Mouse (Mus musculus): Measurements from ENCODE around the gene Eif3k. TPM values are rescaled to one million over a fixed set of nuclear protein-coding genes. Genes with fewer than 3 reads are reported as not detected.

Gene Eif3k
- total and polyA plus RNA-seq, 3 experiments = 545 to 671 TPM; not detected in 1

- H3K4me3 ChIP-seq (ENCODE audit: control insufficient read depth in 1 of 2, insufficient read depth in 1 of 2, low read depth in 2 of 2, low read length in 2 of 2) = no peak overlapping the region
- peaks cover 47% of the 10 kb centered on the region for H3K79me2 ChIP-seq (ENCODE audit: control insufficient read depth, insufficient read depth, low read length, poor library complexity)
- no peak for TF ChIP-seq ETS1 (IDR thresholded peaks at IDR 0.05; ENCODE audit: low read depth, low read length)
- no peak for TF ChIP-seq UBTF (IDR thresholded peaks at IDR 0.05; ENCODE audit: borderline replicate concordance, insufficient read depth, low read depth, low read length)
- no peak for TF ChIP-seq KAT2A (conservative IDR thresholded peaks at IDR 0.05; ENCODE audit: low read depth, low read length)
- no peak for TF ChIP-seq BHLHE40 (IDR thresholded peaks at IDR 0.05; ENCODE audit: borderline replicate concordance, low read depth, low read length)
- TF ChIP-seq NRF1 (IDR thresholded peaks at IDR 0.05; ENCODE audit: insufficient read depth, low read depth, low read length, poor library complexity, severe bottlenecking) = no peak
- TF ChIP-seq ZC3H11A (IDR thresholded peaks at IDR 0.05; ENCODE audit: low read depth, low read length) = no peak
- no peak for TF ChIP-seq POLR2AphosphoS2 (IDR thresholded peaks at IDR 0.05; ENCODE audit: low read length)
- TF ChIP-seq MYC (IDR thresholded peaks at IDR 0.05; ENCODE audit: low read depth, low read length) = no peak
- TF ChIP-seq MEF2A (IDR thresholded peaks at IDR 0.05; ENCODE audit: extremely low read depth, insufficient replicate concordance, low read depth, low read length, poor library complexity, severe bottlenecking) = no peak
- no peak for TF ChIP-seq JUND (IDR thresholded peaks at IDR 0.05; ENCODE audit: low read depth, low read length)
- TF ChIP-seq E2F4 (IDR thresholded peaks at IDR 0.05; ENCODE audit: borderline replicate concordance, low read depth, low read length) = no peak
- TF ChIP-seq HCFC1 (IDR thresholded peaks at IDR 0.05; ENCODE audit: low read depth, low read length) = no peak
- no peak for TF ChIP-seq RAD21 (IDR thresholded peaks at IDR 0.05; ENCODE audit: low read depth, low read length)
- no peak for TF ChIP-seq MXI1 (IDR thresholded peaks at IDR 0.05; ENCODE audit: low read depth, low read length)
- H3K9ac ChIP-seq (ENCODE audit: control insufficient read depth, low read depth, low read length, poor library complexity, severe bottlenecking) = no peak overlapping the region
- H3K9me3 ChIP-seq (replicated peaks; ENCODE audit: insufficient read depth, low read length) = no peaks in the 10 kb centered on the region
- peaks cover 0 to 3% of the 10 kb centered on the region in 2 experiments; a peak in 1 of 4 replicates for H3K36me3 ChIP-seq (ENCODE audit: control insufficient read depth in 1 of 2, insufficient read depth in 2 of 2, low read length in 2 of 2)
- H3K27me3 ChIP-seq (ENCODE audit: control insufficient read depth in 1 of 2, insufficient read depth in 2 of 2, low read length in 2 of 2) = no peaks in the 10 kb centered on the region
- no peaks in the 10 kb centered on the region for H3K4me1 ChIP-seq (ENCODE audit: control insufficient read depth in 1 of 2, insufficient read depth in 2 of 2, low read length in 2 of 2)
- no peak overlapping the region for H3K27ac ChIP-seq (ENCODE audit: control insufficient read depth, low read depth, low read length)
- DNase-seq (ENCODE audit: low read depth, low spot score) = no peak
Observed at GRCm38 (mm10) chr7:28941129-28941528, 40.5 kb downstream of the Eif3k start.

- DNase-seq (ENCODE audit: low read depth, low spot score) = no peak
- Histone ChIP-seq H3K4me3 (ENCODE audit: control insufficient read depth in 1 of 2, insufficient read depth in 1 of 2, low read depth in 2 of 2, low read length in 2 of 2) (no peak overlapping the region), H3K36me3 (ENCODE audit: control insufficient read depth in 1 of 2, insufficient read depth in 2 of 2, low read length in 2 of 2) (peaks cover 0 to 6% of the 10 kb centered on the region in 2 experiments; a peak in 2 of 4 replicates), H3K9me3 (replicated peaks; ENCODE audit: insufficient read depth, low read length) (no peaks in the 10 kb centered on the region), H3K4me1 (ENCODE audit: control insufficient read depth in 1 of 2, insufficient read depth in 2 of 2, low read length in 2 of 2) (no peaks in the 10 kb centered on the region), H3K27me3 (ENCODE audit: control insufficient read depth in 1 of 2, insufficient read depth in 2 of 2, low read length in 2 of 2) (no peaks in the 10 kb centered on the region), H3K27ac (ENCODE audit: control insufficient read depth, low read depth, low read length) (no peak overlapping the region), H3K9ac (ENCODE audit: control insufficient read depth, low read depth, low read length, poor library complexity, severe bottlenecking) (no peak overlapping the region), H3K79me2 (ENCODE audit: control insufficient read depth, insufficient read depth, low read length, poor library complexity) (peaks cover 50% of the 10 kb centered on the region)
- TF ChIP-seq MAX (IDR thresholded peaks at IDR 0.05; ENCODE audit: low read length) (no peak), SMC3 (IDR thresholded peaks at IDR 0.05; ENCODE audit: low read depth, low read length) (no peak), MAZ (IDR thresholded peaks at IDR 0.05; ENCODE audit: low read depth, low read length) (no peak), HCFC1 (IDR thresholded peaks at IDR 0.05; ENCODE audit: low read depth, low read length) (no peak), TAL1 (IDR thresholded peaks at IDR 0.05; ENCODE audit: low read length) (no peak), GABPA (IDR thresholded peaks at IDR 0.05; ENCODE audit: low read depth, low read length) (no peak), POLR2AphosphoS2 (IDR thresholded peaks at IDR 0.05; ENCODE audit: low read length) (no peak), SIN3A (IDR thresholded peaks at IDR 0.05; ENCODE audit: low read length) (no peak), MYB (IDR thresholded peaks at IDR 0.05; ENCODE audit: low read depth, low read length) (no peak), EP300 (IDR thresholded peaks at IDR 0.05; ENCODE audit: low read depth in 1 of 2, low read length in 2 of 2) (no peak), USF2 (IDR thresholded peaks at IDR 0.05; ENCODE audit: borderline replicate concordance in 1 of 2, insufficient read depth in 1 of 2, low read depth in 1 of 2, low read length in 2 of 2) (no peak)
Observed at GRCm38 (mm10) chr7:28939418-28940183, 42.1 kb downstream of the Eif3k start.

Measured in MEL (cell line).